18 mouse cellular contexts compared by ENCODE assay signal in the genomic region with DNA sequence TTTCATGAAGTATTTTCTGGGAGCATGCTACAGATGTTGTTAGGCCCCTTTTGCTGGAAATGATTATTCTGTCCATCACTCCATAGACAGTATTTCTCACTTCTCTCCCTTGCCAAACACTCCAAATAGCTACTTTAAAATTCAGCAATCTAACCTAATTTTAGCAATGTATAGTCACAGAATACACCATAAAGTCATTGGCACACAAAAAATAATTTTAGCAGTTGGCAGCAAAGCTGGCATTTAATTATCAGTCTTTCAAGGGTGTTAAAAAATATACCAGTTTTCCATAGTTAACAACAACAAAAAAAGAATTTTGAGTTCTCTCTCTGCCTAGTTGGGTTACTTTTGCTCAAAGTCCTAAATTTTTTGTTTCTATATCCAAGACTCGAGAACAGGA. TPM values are rescaled to one million over a fixed set of nuclear protein-coding genes. Genes with fewer than 3 reads are reported as not detected.
"Had no signal": no experiment of that assay in that cellular context is flagged by ENCODE, and none has a peak within 500 bp of the region (broad histone marks: within the 10 kb centered on the region; RNA-seq: fewer than 3 reads in every experiment).

No protein-coding gene starts in this region.

- H3K9me3 ChIP-seq: lung, embryonic 15.5 days; midbrain, embryonic 13.5 days; midbrain, embryonic 15.5 days; neural tube, embryonic 12.5 days; stomach, embryonic 15.5 days had no signal

- H3K4me3 ChIP-seq: lung, embryonic 15.5 days; megakaryocyte, embryonic 14.5 days; midbrain, embryonic 13.5 days; midbrain, embryonic 15.5 days; neural tube, embryonic 12.5 days; stomach, embryonic 15.5 days had no signal

- DNase-seq: liver, postnatal 0 days; lung, adult 2 months; lung, postnatal 14 days; lung, postnatal 36 days; right cerebral cortex, postnatal 14 days; thymus, adult 18-20 months; thymus, postnatal 14 days; thymus, postnatal 4 days had no signal

- ATAC-seq: liver, postnatal 0 days; lung, postnatal 0 days; midbrain, embryonic 13.5 days; midbrain, embryonic 15.5 days had no signal

- H3K4me1 ChIP-seq: megakaryocyte, embryonic 14.5 days; midbrain, embryonic 13.5 days; midbrain, embryonic 15.5 days; neural tube, embryonic 12.5 days; stomach, embryonic 15.5 days had no signal

- H3K9ac ChIP-seq: liver, postnatal 0 days; lung, embryonic 15.5 days; midbrain, embryonic 13.5 days; midbrain, embryonic 15.5 days; neural tube, embryonic 12.5 days; stomach, embryonic 15.5 days had no signal

- H3K4me2 ChIP-seq: lung, embryonic 15.5 days; midbrain, embryonic 11.5 days; midbrain, embryonic 13.5 days; midbrain, embryonic 15.5 days; neural tube, embryonic 12.5 days; stomach, embryonic 15.5 days had no signal

- H3K27me3 ChIP-seq: lung, embryonic 15.5 days; megakaryocyte, embryonic 14.5 days; midbrain, embryonic 13.5 days; midbrain, embryonic 15.5 days; neural tube, embryonic 12.5 days; stomach, embryonic 15.5 days had no signal

- H3K27ac ChIP-seq: lung, embryonic 15.5 days; macrophage; midbrain, embryonic 13.5 days; midbrain, embryonic 15.5 days; neural tube, embryonic 12.5 days; stomach, embryonic 15.5 days; stomach, postnatal 0 days had no signal

- H3K36me3 ChIP-seq: lung, embryonic 15.5 days; midbrain, embryonic 13.5 days; midbrain, embryonic 15.5 days; neural tube, embryonic 12.5 days; stomach, embryonic 15.5 days had no signal

RNA-seq across cellular contexts. Expression of a gene that starts 14.4 kb away (rescaled TPM):
- polyA plus RNA-seq: neural tube, embryonic 12.5 days had no signal
